Mouse (Mus musculus): Measurements from ENCODE around the gene Ehd1.
"Not testable (repeated sequence)": the region's sequence is repeated elsewhere in the genome, so short reads cannot be mapped to it uniquely, and the experiment has no call there.

Ehd1 gene

GRCm38 (mm10) chr19:6300402-6300841 is 23.9 kb downstream of the Ehd1 start:
- DNase-seq (ENCODE audit: low spot score): peak; percentile 80

- DNase-seq (ENCODE audit: low spot score): no peak
Measured at GRCm38 (mm10) chr19:6302114-6302513, 25.6 kb downstream of the Ehd1 start.

GRCm38 (mm10) chr19:6302522-6302921 is 26.0 kb downstream of the Ehd1 start:
- DNase-seq (ENCODE audit: low spot score): no peak

- DNase-seq (ENCODE audit: low spot score): no peak
Measured at GRCm38 (mm10) chr19:6303831-6304230, 27.3 kb downstream of the Ehd1 start.

- DNase-seq (ENCODE audit: low spot score): peak; percentile 94
Measured at GRCm38 (mm10) chr19:6304787-6305516, 28.4 kb downstream of the Ehd1 start.

- DNase-seq (ENCODE audit: low spot score): no peak
Measured at GRCm38 (mm10) chr19:6305517-6306115, 29.1 kb downstream of the Ehd1 start.

- peak; percentile 81 for DNase-seq (ENCODE audit: low spot score)
Measured at GRCm38 (mm10) chr19:6306137-6306551, 29.6 kb downstream of the Ehd1 start, which contains the start of gene Cdc42bpg. Cdc42bpg (plus strand) TSS chr19:6306456.

- peak; percentile 73 for DNase-seq (ENCODE audit: low spot score)
Measured at GRCm38 (mm10) chr19:6306586-6306985, 30.1 kb downstream of the Ehd1 start.

- no peak for DNase-seq (ENCODE audit: low spot score)
Measured at GRCm38 (mm10) chr19:6307733-6308531, 31.4 kb downstream of the Ehd1 start.

- DNase-seq (ENCODE audit: low spot score): no peak
Measured at GRCm38 (mm10) chr19:6310181-6310580, 33.7 kb downstream of the Ehd1 start.

- not testable (repeated sequence) for DNase-seq (ENCODE audit: low spot score)
Measured at GRCm38 (mm10) chr19:6311783-6312182, 35.3 kb downstream of the Ehd1 start.

- no peak for DNase-seq (ENCODE audit: low spot score)
Measured at GRCm38 (mm10) chr19:6313796-6314195, 37.3 kb downstream of the Ehd1 start.

GRCm38 (mm10) chr19:6314513-6314912 is 38.0 kb downstream of the Ehd1 start:
- DNase-seq (ENCODE audit: low spot score): no peak

- no peak for DNase-seq (ENCODE audit: low spot score)
Measured at GRCm38 (mm10) chr19:6315573-6315972, 39.0 kb downstream of the Ehd1 start.

- DNase-seq (ENCODE audit: low spot score): no peak
Measured at GRCm38 (mm10) chr19:6318145-6318544, 41.6 kb downstream of the Ehd1 start.

GRCm38 (mm10) chr19:6321358-6321757 is 44.8 kb downstream of the Ehd1 start:
- DNase-seq (ENCODE audit: low spot score): no peak

- no peak for DNase-seq (ENCODE audit: low spot score)
Measured at GRCm38 (mm10) chr19:6321786-6322621, 45.5 kb downstream of the Ehd1 start.

GRCm38 (mm10) chr19:6324751-6325150 is 48.2 kb downstream of the Ehd1 start:
- no peak for DNase-seq (ENCODE audit: low spot score)

GRCm38 (mm10) chr19:6331178-6331577 is 54.7 kb downstream of the Ehd1 start:
- no peak for DNase-seq (ENCODE audit: low spot score)

GRCm38 (mm10) chr19:6331719-6332516 is 55.4 kb downstream of the Ehd1 start:
- DNase-seq (ENCODE audit: low spot score): no peak

Measured in c-Kit-positive CD71-positive TER-119-positive erythroid progenitor cells, embryonic 14.5 days (primary cell).